Mouse (Mus musculus) urinary bladder, postnatal 14 days (tissue): Measurements from ENCODE around the gene Cript.
A peak's percentile ranks its signal among the peaks of the same experiment; 100 is the strongest.
"Not testable (repeated sequence)": the region's sequence is repeated elsewhere in the genome, so short reads cannot be mapped to it uniquely, and the experiment has no call there.

Source experiments
- DNase-seq: peaks from one replicate; pipeline ENCODE4 v3.0.0; 2021; ENCODE audit warnings: low spot score

The Cript gene

DNA sequence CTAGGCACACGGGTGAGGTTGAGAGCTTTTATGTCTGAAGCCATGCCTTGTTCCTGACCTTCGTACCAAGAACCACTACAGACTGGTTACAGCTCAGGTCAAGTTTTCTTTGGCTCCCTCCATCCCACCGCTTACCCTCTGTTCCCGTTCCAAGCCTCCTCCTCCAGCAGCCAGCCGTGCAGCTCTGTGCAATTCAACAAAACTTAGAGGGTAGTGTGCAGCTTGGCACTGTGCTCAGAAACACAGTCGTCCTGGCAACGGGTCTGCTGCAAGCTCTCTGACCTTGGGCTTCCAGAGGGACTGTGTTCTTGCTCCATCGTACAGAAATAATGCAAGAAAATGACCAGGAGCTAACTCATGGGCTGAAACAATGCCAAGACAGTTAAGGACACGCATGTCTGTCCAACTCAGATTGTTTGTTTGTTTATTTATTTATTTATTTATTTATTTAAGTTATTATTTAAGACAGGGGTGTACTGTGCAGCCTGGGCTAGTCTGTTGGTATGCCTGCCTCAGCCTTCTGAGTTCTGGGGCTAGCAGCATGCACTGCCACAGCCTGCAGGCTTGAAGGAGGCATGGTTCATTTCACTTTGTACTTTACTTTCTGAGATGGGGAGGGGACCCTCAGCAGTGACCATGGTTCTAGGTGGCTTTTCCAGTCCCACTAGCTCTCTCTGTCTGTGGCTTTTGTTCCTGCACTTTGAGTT lies 25.3 kb downstream of the Cript start:
- DNase-seq = no peak

DNA sequence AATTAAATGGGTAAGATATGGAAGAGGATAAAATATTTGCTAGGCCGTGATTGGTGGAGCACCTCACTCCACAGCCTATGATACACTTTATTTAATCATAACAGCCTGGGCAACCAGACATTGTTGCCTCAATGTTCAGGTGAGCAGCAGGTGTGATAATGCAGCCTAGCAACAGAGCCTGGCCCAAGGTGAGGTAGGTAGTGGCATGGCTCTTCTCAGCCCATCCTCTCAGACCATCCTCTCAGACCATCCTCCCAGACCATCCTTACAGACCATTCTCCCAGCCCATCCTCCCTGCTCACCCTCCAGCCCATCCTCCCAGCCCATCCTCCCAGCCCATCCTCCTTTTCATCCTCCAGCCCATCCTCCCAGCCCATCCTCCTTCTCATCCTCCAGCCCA lies 26.3 kb downstream of the Cript start:
- DNase-seq = no peak

DNA sequence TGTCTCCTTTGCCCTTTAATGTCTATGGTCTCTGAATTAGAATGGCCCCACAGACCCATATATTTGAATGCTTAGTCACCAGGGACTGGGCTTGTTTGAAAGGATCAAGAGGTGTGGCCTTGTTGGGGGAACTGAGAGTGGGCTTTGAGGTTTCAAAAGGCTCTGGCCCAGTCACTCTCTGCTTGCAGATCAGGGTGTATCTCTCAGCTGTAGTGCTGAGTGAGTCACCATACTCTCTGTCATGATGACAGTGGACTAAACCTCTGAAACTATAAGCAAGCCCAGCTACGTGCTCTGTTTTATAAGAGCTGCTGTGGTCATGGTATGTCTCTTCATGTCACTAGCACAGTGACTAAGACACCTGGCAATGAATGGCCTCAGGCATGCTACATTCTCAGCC lies 27.1 kb downstream of the Cript start:
- no peak for DNase-seq

DNA sequence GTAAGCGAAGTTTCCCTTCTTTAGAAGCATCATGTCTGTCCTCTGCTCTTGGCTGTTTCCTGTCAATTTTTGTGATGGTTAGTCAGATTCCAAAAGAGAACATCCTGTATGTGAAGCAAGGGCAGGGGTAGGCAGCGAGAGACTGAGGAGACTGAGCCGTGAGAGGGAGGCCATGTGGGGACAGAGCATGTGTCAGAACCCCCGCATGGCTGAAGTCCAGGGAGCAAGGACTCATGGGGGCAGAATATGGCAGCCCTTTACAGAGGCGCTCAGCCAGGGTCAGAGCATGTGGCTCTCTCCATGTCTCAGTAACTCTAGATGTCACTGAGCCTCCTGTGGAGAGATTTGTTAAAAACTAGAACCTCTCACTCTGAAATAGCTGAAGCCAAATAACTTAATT lies 28.6 kb downstream of the Cript start:
- DNase-seq = no peak

DNA sequence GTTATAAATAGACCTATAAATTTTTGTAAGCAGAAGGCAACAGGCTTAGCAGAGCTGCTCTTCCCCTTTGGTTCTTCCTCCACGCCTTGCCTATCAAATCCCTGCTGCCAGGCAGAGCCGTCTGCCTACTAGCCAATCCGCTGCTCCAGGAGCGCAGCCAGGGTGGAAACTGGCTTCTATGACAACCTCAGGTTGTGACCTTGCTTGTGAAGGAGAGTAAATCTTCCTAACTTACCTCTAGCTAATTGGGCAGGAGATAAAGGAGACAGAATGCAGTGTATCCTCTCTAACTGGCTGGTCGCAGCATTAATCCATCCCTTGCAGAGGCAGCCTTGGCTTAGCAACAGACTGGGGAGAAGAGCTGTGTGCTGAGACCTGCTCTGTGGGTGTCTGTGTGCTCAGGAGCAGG lies 29.7 kb downstream of the Cript start:
- DNase-seq = peak; percentile 32

DNA sequence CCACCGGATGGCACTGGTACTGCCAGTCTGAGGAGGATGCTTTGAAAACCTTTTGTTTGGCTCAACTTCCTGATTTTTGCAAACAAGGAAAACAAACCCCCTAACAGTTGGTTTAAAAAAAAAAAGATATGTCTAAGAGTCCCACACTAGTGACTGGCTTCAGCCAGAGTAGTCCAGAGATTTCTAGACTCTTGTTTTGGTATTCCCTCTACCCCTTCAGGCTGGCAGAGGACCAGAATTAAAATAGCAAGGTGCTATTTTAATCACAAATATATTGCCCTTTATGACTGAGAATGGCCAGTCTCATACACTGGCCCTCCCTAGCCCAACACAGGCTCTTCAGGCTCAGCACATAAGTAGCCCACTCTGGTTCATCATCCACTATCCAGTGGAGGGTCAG lies 30.3 kb downstream of the Cript start:
- no peak for DNase-seq

DNA sequence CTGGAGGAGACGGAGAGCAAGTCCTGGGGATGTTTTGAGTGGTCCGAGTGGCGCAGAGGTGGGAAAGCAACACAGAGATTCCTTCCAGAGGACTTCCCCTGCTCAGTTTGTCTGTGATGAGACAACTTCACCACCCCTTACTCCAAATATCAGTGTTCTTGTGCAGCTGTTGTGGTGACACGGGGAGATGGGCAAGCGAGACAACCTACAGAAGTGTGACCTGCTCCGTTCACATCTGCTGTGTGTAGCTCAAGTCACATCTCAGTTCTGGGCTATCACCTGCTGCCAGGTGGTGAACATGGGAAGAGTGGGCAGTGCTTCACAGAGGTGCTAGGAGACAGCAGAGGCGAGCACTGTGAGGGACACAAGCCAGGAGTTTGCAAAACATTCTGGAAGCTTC lies 31.4 kb downstream of the Cript start:
- DNase-seq = no peak

- DNase-seq = peak; percentile 54
These were observed 32.3 kb downstream of the Cript start for GRCm38 (mm10) chr17:87057486-87058266.

GRCm38 (mm10) chr17:87062639-87063038 lies 37.3 kb downstream of the Cript start:
- no peak for DNase-seq

DNA sequence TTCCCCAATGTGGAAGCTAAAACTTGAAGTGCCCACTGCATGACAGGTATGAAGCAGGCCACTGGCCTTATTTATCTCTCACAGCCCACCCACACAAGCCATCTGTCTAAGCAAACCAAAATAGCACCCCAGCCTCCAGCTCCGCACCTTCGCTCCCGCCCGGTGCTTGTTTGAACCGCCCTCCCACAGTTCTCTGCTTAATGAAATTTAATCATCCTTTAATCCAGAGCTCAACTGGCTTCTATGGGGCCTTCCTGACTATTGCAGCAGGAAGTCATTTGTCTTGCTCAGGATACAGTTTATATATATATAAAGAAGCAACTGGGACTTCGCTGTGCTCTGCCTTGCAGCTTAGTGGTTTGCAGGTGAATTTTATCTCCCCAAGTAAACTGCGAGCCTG lies 38.1 kb downstream of the Cript start:
- no peak for DNase-seq

DNA sequence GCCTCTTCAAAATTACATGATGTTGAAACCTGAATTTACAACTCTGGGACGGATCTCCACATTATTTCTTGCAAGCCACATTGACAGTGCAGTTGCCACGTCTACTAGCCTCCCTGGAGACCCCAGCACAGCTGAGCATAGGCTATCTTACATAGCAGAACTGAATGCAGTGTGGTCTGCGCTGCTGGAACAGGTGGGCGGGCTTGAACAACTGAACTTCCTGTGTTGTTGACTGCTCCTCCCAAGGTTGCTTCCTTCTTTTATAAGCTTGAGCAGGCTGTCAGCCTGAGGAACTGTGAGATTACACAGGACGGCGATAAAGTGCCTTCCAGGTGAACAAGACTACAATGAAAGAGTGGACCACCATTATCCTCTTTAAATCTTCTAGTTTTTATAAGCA lies 38.6 kb downstream of the Cript start:
- DNase-seq = no peak

DNA sequence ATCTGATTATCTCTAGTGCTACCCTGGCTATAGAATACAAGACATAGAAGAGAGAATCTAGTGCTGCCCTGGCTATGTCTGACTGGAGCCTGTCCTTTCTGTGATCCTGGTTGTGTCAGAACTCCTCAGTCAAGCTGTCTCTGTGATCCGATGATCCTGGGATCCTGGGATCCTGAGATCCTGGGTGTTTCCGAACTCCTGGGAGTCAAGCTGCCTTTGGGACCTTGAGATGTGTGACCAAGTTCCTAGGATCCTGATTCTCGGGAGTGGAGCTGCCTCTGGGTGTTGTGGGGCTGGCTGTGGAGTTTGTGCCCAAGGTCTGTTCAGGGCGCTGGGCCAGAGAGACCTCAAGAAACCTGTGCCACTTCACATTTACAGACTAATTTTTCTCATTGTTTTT lies 43.6 kb downstream of the Cript start:
- DNase-seq = no peak

GRCm38 (mm10) chr17:87072183-87072582 lies 46.8 kb downstream of the Cript start:
- DNase-seq = not testable (repeated sequence)

DNA sequence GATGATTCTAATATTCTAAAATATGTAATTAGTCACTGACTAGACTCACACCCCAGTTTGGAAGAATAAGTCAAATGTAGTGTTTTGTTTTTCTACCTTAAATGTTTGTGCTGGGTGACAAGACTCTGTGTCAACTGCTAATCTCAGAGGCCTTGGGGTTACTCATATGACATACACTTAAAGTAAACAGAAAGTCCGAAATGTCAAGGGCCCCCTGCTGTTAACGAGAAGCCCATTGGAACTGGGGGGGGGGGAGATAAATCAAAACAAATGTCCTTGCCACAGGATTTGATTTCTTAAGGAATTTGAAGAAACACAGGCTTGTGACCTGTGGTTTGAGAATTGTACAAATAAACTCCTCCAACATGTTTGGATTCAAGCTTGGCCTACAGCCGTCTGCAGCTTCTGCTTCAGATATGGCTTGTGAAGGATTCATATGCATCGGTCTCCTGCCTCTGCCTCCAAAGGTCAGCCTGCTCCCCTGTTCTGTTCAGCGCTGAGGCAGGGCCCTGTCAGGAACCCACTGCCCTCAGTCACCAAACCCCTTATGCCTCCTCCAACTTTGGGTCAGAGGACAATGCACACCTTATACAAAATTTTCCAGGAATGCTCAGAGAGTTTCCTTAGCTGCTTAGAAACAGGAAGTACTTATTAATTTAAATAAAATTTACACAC lies 47.6 kb downstream of the Cript start:
- no peak for DNase-seq

DNA sequence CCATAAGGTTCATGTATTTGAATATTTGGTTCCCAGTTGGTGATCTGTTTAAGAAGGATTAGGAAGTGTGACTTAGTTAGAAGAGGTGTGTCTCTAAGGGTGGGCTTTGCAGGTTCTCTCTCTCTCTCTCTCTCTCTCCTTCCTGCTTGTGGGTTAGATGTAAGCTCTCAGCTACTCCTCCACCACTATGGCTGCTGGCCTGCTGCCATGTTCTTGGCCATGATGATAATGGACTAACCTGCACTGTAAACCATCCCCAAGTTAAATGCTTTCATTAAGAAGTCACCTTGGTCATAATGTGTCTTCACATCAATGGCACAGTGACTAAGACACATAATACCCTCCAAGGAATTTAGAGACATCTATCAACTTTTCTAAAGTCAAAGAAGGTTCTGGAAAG lies 48.1 kb downstream of the Cript start:
- no peak for DNase-seq

GRCm38 (mm10) chr17:87078217-87078616 lies 52.9 kb downstream of the Cript start:
- DNase-seq = not testable (repeated sequence)

GRCm38 (mm10) chr17:87080724-87081123 lies 55.4 kb downstream of the Cript start:
- no peak for DNase-seq

- no peak for DNase-seq
These were observed 57.2 kb downstream of the Cript start for GRCm38 (mm10) chr17:87082547-87082946.

- DNase-seq = no peak
These were observed 58.3 kb downstream of the Cript start for GRCm38 (mm10) chr17:87083671-87084070.
